Mouse (Mus musculus) adipocyte (in vitro differentiated cells): ENCODE data around the gene Dkk1.
"Not testable (repeated sequence)": the region's sequence is repeated elsewhere in the genome, so short reads cannot be mapped to it uniquely, and the experiment has no call there.

Experiments used
- DNase-seq: peaks from one replicate; pipeline ENCODE4 v3.0.0-alpha.2; 2016; ENCODE audit warnings: low spot score

Dkk1 gene

DNA sequence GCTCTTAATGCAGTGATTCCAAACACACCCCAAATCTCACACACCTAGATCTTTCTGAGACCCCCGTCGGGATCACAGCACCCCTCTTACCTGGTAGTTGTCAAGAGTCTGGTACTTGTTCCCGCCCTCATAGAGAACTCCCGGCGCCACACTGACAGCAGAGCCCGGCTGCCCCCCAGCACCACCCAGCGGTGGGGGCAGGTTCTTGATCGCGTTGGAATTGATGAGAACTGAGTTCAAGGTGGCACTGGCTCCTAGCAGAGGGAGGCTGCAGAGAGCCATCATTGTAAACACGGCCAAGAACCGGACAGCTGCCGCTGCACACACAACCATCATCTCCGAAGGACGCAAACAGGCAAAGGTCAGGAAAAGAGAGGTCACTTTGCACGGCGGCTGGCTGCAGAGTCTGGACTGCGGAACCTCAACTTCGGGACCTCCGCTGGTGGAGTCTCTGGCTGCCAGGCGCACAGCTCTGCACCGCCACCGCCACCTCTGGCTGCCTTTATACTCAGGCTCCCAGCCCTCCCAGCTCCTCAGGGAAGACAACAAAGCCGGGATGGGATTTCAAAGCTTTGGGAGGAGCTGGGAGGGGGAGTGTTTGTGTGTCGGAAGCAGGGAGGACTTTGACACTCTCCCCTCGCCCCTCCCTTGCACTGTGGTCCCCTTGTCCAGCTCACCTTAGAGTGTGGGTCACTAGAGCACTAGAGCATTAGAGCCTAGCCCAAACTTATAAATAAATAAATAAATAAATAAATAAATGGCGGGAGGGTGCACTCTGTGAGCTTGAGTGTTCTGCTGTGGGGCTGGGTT, at the start of gene Dkk1:
Gene Dkk1, minus strand, starts transcription at position 622 of the 810 bp plus-strand sequence.
- no peak for DNase-seq

DNA sequence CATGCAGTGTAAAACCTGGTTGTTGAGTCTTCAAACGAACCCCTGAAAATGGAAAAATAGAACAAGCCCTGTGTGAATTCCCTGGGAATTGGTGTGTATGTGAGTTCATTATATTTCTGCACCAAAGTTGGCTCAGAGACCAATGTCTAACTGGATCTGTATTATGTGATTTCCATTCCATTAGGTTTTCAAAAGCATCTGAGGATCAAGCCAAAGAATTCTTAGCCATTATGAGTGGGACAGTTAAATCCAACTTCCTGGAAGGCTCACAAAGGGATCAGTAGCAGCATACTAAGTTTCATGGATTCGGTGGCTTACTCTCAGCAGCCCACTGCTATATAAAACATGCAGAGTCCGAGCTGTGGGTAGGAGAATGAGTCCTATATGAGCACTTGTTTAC, 36.9 kb upstream of the Dkk1 start:
- no peak for DNase-seq

GRCm38 (mm10) chr19:30564516-30564915, 15.1 kb upstream of the Dkk1 start:
- DNase-seq = no peak

DNA sequence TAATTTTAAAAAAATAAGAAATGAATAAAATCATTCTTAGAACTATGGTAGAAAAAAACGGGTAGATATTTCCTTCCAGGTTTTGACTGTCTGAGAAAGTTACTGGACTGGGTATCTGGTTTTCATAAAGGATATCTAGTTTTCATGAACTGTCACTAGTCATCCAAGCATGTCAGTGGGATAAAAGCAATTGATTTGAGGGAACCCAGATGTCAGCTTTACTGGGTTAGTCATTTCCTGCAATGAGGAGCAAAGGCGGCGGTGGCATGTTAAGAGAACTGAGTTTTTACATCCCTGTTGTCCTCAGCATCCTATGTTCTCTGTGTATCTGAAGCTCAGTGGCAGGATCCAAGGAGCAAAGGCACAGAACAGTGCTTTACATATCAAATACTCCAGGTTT, 14.4 kb upstream of the Dkk1 start:
- no peak for DNase-seq

DNA sequence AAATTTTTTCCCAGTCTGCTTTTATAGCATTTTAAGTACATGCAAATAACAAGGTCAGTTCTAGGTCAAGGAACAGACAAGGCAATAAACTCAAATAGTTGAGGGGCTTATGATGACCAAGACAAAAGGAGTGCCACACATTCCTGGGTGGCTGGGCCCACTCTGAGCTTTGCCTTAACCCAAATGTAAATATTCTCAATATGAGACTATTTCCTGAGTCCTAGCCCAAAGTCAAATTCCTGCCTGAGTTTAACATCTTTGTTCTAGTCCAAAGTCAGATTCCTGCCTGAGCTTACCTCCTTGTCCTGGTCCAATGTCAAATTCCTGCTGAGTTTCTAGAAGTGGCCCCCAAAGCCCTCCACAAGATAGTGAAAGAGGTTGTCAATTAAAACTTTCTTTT, 8.6 kb upstream of the Dkk1 start:
- DNase-seq = no peak

DNA sequence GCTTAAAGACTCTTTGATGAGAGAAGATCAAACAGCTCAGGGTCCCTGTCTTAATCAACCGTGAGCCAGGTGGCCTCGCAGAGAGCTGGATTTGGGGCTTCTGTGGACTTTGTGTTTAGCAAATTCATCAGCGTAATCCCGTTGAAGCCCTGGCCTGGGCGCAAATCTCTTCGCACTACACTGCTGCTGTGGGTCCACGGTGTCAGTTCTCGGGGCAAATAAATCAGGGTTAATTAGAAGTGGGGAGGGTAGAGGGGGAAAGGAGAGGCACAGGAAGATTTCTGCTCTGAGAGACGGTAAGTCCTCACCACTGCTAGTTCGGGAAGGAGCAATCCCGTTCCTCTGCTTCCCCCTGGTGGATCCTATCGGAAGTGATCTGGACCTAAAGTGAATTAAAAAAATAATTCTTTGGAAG, 5.0 kb upstream of the Dkk1 start:
- DNase-seq = peak; percentile 72

- no peak for DNase-seq
These were observed 4.3 kb upstream of the Dkk1 start for GRCm38 (mm10) chr19:30553740-30554139.

GRCm38 (mm10) chr19:30552260-30552659, 2.8 kb upstream of the Dkk1 start:
- no peak for DNase-seq

- DNase-seq = no peak
These were observed 586 bp upstream of the Dkk1 start for GRCm38 (mm10) chr19:30549854-30550647.

DNA sequence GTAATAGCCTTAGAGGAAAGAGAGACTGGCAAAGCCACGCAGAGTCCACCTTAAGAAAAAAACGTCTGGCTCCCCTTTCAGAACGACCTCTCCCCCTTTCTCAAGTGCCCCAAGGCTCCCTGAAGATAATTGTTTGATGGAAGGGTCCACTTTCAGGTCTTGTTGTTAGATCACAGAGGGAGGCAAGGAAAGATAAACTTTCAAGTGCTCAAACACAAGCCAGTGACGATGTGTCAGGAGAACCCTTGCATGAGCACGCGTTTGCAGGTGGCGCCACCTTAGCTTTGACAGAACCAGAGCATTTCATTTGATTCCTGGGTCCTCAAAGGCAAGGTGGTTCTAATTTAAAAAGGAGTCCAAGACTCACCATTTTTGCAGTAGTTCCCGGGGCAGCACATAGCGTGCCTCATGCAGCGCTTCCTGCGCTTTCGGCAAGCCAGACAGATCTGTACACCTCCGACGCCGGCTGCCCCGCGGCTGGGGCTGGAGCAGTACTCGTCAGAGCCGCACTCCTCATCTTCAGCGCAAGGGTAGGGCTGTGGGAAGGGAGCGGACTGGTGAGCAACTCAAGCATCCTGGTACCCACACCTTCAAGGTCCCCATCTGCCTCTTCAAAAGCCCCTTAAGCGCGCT, 938 bp downstream of the Dkk1 start:
- no peak for DNase-seq

- DNase-seq = not testable (repeated sequence)
These were observed 10.0 kb downstream of the Dkk1 start for GRCm38 (mm10) chr19:30539365-30539941.

GRCm38 (mm10) chr19:30516771-30517170, 32.7 kb downstream of the Dkk1 start:
- no peak for DNase-seq

- DNase-seq = no peak
These were observed 39.0 kb downstream of the Dkk1 start for GRCm38 (mm10) chr19:30510481-30510880.

DNA sequence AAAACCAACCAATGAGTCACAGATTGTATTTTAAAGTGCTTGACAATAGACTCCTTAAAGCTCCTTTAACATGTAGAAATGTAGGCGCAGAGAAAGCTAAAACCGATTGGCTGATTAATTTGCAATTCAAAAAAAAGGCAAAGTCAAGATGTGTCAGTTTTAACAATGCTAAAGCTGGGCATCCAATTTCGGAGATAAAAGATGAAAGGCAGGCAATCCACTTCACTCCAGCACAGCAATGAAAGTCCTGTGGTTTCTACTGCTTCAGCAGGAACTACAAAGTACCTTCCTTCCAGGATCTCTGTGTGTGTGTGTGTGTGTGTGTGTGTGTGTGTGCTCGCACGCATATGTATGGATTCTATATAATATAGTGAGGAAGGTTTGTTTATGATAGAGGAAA, 44.0 kb downstream of the Dkk1 start:
- no peak for DNase-seq
